Mouse (Mus musculus): ENCODE measurements at regions not wholly inside any gene's neighbourhood (a gene's known extent, or its start where the extent isn't known, plus 50 kb on each side); places are given as distances from the start of the nearest gene placed in this dataset.
"Not testable (repeated sequence)": the region's sequence is repeated elsewhere in the genome, so short reads cannot be mapped to it uniquely, and the experiment has no call there.

DNA sequence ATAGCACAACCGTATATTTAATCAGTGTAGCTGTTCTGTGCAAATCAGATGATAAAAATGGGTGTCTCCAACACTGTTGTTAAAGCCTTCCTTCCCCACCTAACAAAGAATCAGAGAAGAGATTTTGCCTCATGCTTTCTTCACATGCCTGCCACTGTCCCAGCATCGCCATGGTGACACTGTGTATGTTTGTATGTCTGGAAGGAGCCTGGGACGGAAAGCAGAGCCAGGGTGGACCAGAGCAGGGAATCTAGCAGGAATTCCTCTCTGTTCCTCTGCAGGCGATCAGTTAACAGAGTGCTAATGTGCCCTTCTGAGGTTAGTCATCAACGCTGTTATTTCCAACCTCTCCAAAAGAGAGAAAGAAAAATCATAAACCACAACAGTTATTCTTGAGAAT is 222.4 kb downstream of the Adamts15 start:
- no peak for DNase-seq (ENCODE audit: inconsistent age in 2 of 2, low spot score in 1 of 2)

- no peak for DNase-seq (ENCODE audit: inconsistent age in 2 of 2, low spot score in 1 of 2)
Observed at GRCm38 (mm10) chr9:30697533-30697932, 224.7 kb downstream of the Adamts15 start.

- DNase-seq (ENCODE audit: inconsistent age in 2 of 2, low spot score in 1 of 2): no peak
Observed at GRCm38 (mm10) chr9:30668095-30668494, 241.2 kb downstream of the Snx19 start.

DNA sequence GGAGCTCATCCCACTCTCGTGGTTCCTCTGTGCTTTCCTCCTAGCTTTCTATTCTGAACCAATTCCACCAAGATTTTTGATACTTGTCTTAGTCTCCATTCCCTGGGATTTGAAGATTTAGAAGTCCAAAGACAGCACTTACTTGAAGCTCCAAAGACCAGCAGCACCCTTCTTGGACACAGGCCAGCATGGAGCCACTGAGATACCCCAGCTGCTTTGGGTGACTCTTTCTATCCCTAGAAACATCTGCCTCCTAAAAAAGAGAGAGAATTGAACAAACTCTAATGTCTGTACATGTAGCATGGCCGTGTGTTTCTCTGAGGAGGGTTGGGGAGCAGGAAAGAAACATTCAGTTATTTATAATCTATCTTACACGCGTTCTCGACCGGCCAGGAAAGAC is 235.5 kb downstream of the Snx19 start:
- DNase-seq (ENCODE audit: inconsistent age in 2 of 2, low spot score in 1 of 2): no peak

DNA sequence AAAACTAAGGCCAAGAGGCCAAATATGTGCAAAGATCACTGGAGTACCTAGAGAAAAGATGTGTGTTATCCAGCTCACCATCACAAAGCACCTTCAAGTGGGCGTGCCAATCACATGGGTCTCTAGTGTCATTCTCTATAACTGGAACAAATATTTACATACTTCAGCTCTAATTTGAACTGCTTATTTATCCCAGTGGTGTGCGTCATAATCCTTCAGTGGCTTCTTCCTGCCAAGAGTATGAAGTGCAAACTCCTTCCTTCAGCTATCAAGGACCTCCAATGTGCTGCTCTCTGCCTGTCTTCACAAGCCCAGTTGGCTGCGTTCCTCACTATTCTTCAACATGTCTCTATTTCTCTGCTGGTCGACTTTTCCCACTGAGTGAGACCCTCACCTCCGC is 227.1 kb downstream of the Snx19 start:
- DNase-seq (ENCODE audit: inconsistent age in 2 of 2, low spot score in 1 of 2): no peak

DNA sequence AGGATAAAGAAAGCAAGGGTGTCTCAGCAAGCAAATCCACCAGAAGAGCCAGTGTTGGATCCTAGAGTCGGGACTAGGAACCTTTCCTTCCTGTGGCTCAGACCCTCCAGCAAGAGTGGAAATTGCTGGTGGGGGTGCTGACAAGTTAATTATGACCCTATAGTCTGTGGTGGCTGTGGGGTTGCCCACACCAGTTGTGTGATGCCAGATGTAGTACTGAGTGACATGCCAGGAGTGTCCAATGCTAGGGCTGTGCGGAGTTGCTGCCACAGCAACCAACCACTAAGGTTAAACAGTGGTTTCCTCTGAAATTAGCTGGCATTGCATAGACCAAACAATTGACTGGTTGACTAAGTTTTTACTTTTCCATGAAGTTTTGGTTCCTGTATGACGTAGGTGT is 226.3 kb downstream of the Snx19 start:
- no peak for DNase-seq (ENCODE audit: inconsistent age in 2 of 2, low spot score in 1 of 2)

DNA sequence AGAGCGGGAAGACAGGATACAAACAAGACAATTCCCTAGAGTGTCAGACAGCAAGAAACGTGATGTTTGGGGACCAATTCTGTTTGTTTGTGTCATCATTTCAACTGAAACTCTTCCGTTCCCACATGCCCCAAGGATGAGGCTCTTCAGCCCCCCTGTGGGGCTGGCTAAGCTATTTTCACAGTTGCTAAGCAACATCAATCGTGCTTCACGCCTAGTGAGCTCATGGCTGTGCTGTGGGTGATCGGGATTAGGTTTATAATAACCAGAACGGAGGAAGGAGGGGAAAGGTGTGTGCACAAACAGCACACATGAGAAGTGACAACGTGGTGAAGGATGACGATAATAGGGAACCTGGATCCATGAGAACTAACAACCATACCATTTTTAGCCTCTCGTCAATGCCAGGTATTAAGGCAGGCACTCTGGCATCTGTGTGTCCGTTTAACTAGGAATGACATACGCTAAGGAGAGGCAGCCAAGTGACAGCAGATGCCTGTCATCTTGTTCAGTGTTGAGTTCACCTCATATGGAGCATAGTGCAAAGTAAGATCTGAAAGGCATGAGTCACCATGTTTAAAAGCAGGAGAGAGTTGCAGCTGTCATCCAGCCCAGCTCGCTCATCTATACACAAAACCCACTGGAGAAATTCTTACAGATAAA is 222.6 kb downstream of the Snx19 start:
- DNase-seq (ENCODE audit: inconsistent age in 2 of 2, low spot score in 1 of 2): no peak

- DNase-seq (ENCODE audit: inconsistent age in 2 of 2, low spot score in 1 of 2): no peak
Observed at GRCm38 (mm10) chr9:30633741-30634470, 207.0 kb downstream of the Snx19 start.

DNA sequence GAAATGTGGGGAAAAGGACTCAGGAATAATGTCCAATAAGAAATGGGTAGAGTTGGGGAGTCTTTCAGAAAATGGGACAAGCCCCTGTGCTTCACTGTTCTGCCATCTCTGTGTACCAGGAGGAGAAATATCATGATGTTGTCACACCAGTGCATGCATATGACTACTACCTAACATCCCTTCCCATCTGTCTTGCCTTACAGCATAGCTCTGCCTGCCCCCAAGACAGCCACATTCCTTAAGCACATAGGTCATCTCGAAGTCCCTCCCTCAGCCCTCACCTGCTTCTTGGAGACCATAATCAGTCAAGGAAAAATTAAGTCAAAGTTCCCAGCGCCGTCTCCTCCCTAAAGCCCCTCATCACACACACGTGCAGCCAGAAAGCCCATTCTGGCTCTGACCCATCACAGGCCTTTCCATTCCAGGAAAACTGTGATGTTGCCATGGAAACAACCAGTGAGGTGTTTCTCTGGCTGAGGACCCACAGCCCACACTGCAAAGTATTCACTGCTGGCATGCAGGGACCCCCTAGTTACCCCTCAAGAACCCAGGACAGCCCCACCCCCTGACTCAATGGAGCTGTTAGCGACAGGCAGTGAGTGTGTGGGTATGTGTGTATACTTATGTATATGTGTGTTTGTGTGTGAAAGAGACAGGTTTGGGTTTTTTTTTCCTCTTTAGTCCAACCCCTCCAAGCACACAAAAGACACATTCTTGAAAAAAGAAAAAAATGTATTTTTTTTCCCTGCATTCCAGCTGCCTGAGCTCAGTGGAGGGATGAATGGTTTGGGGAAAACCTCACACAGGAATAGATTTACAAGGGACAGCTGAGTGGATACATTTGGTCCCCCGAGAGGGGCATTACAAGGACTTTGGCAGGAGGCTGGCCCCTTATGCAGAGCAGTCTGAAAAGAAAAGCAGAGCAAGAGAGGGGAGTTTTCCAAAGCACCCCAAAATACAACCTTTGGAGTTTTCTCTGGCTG is 205.5 kb downstream of the Snx19 start:
- no peak for DNase-seq (ENCODE audit: inconsistent age in 2 of 2, low spot score in 1 of 2)

GRCm38 (mm10) chr9:30625635-30626034 is 198.7 kb downstream of the Snx19 start:
- no peak for DNase-seq (ENCODE audit: inconsistent age in 2 of 2, low spot score in 1 of 2)

- DNase-seq (ENCODE audit: inconsistent age in 2 of 2, low spot score in 1 of 2): no peak
Observed at GRCm38 (mm10) chr9:30625090-30625489, 198.2 kb downstream of the Snx19 start.

GRCm38 (mm10) chr9:30624481-30624880 is 197.6 kb downstream of the Snx19 start:
- DNase-seq (ENCODE audit: inconsistent age in 2 of 2, low spot score in 1 of 2): no peak

- DNase-seq (ENCODE audit: inconsistent age in 2 of 2, low spot score in 1 of 2): no peak
Observed at GRCm38 (mm10) chr9:30619325-30619724, 192.4 kb downstream of the Snx19 start.

DNA sequence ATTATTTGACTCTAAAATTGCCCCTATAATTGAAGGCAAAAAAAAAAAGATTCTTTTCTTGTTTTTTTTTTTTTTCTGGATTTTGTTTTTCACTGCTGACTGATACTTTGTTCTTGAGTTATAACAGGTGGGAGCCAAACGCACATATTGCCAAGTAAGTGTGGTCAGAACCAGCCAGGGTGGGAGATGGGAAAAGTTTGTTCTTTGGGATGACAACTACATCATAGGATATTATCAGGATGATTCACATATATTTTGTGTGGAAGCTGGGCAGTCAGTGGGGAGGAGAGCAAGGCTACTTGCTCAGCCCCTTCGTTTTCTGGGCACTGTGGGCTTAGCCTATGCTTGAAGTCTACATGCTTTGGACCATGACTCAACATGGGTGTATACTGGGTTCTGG is 191.3 kb downstream of the Snx19 start:
- no peak for DNase-seq (ENCODE audit: inconsistent age in 2 of 2, low spot score in 1 of 2)

- no peak for DNase-seq (ENCODE audit: inconsistent age in 2 of 2, low spot score in 1 of 2)
Observed at GRCm38 (mm10) chr9:30613715-30614114, 186.8 kb downstream of the Snx19 start.

GRCm38 (mm10) chr9:30613003-30613552 is 186.2 kb downstream of the Snx19 start:
- no peak for DNase-seq (ENCODE audit: inconsistent age in 2 of 2, low spot score in 1 of 2)

GRCm38 (mm10) chr9:30610328-30610727 is 183.4 kb downstream of the Snx19 start:
- DNase-seq (ENCODE audit: inconsistent age in 2 of 2, low spot score in 1 of 2): no peak

- no peak for DNase-seq (ENCODE audit: inconsistent age in 2 of 2, low spot score in 1 of 2)
Observed at GRCm38 (mm10) chr9:30599756-30600155, 172.8 kb downstream of the Snx19 start.

GRCm38 (mm10) chr9:30597691-30598090 is 170.8 kb downstream of the Snx19 start:
- no peak for DNase-seq (ENCODE audit: inconsistent age in 2 of 2, low spot score in 1 of 2)

DNA sequence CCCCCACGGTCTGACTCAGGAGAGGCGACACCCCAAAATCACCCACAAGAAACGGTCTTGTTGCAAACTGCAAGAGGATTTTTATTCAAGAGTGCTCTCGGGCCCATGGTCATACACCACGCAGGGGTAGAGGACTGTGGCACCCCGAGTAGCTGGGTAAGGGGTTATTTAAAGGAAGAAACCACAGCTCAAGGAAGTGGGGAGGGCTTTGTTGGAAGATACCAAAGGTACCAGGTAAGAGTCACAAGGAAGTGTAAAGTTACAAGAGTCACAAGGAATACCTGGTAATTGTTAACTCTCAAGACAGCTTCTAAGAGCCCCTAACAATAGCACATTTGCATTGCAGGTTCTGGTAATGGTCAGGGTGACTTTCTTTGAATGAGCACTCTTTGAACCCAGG is 170.2 kb downstream of the Snx19 start:
- DNase-seq (ENCODE audit: inconsistent age in 2 of 2, low spot score in 1 of 2): not testable (repeated sequence)

- DNase-seq (ENCODE audit: inconsistent age in 2 of 2, low spot score in 1 of 2): peak in 1 of 2 experiments; percentile 36
Observed at GRCm38 (mm10) chr9:30592601-30593000, 165.7 kb downstream of the Snx19 start.
